Mouse (Mus musculus): ENCODE measurements at regions not wholly inside any gene's neighbourhood (a gene's known extent, or its start where the extent isn't known, plus 50 kb on each side); places are given as distances from the start of the nearest gene placed in this dataset.

DNA sequence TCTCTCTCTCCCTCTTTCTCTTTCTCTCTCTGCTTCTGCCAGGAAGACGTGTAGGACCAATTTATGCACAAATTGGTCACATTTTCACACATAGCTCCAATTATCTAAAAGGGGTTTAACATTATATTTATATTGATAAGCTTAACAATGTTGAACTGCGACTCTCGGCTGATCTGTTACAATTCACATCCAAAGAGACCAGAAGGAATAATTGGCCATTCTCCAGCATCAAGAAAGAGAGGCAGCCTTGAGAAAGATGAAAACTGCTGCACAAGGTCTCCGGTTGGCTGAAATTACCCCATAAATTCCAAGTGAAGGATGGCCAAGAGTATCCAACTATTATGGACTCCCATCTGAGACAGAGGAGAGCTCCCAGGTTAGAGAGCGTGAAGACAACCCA is 398.4 kb downstream of the Tshz3 start:
- no peak for DNase-seq

DNA sequence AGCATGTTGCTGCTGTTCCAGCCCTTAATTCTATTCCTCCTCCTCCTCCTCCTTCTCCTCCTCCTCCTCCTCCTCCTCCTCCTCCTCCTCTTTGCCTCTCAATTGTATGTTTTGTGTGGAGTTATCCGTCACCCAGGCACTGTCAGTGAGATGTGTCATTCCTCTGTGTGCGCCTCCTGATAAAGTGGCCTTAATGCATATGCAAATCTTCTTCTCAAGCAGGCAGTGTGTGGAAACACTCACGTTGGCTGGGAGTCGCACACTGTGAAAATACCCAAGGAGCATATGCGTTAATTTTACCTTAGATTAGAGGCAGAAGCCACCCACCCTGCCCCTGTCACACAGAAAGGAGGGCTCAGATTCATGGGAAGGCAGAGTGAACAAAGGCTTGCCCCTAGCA is 401.0 kb downstream of the Tshz3 start:
- no peak for DNase-seq

DNA sequence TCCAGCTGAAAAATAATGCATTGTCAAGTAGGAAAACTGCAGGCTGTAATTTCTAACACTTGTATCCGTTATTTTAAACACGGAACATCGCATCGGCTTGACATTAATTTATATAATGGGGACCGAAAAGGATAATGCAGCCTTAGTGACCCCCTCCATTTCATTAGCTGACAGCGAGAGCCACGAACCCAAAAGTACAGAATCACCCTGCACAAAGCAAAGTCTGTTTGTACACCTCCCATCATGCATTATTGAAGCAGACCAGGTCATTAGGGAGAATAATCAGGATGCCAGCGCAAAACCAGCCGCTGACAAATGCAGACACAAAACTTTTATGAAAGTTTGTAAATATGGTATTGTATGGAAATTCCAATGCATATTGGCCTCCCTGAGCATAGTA is 406.8 kb downstream of the Tshz3 start:
- DNase-seq, result no peak

DNA sequence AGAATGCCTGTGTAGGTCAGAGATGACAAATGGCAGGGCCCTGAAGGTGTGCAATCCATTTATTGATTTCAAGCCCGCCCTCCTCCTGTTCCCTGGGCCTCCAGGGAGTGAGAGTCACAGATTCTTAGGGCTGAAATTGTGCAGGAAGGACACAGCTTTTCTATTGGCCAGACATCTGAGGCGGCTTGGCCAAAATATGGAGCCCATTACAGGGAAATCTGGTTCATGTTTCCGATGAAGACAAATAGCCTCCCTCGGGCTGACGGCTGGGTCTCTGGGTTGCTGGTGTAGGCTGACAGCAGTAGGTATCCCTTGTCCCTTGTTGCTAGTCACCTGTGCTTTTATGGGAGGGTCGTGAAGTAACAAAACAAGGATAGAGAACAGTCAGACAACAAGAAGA is 413.2 kb downstream of the Tshz3 start:
- no peak for DNase-seq

DNA sequence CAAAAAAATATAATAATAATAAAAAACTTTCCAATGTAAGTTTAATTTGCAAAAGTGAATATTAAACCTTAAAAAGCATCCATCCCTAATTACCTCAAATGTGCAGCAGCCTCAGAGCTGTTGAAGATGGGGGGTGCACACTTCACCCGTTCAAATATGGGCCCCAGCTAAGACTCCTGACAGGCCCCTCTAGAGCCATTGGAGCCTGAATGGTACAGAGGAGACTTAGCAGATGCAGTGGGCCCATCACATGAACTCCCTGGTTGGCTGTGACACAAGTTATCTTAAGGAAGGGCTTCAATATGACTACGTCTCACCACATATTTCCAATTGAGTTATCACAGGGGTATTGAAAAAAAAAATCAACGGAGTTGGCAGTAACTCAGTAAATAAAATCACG is 422.9 kb downstream of the Tshz3 start:
- DNase-seq, result no peak

DNA sequence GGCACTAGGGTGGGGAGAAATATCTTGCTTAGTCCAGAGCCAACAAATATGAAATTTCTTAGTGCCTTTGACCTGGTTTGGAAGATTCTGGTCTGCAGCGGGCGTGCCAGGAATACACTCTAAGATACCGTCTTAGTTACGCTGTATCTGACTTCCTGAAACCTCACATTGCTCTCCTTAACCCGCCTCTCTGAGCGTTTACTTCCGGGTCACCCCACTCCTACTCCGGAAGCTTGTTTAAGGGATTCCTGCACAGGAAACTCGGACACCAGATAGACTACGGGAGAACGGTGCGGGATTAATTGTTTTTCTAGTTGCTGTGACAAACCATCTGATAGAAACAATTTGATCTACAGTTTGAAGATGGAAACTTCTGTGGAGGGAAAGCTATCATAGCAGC is 442.3 kb downstream of the Tshz3 start:
- no peak for DNase-seq

DNA sequence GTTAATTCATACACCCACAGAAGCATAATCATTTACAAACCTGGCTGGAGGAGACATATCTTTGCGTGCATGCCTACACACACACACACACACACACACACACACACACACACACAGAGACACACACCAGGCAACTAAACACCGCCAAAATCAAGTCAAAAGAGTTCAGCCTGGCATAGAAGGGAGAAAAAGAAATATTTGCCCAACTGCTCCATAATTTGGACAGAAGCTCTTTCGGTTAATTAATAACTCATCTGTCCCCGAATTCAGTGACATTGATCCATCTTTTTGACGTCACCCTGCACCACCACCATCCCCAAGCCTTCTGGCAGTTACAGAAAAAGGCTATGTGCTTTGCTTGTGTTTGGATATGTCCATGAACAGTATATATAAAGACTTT is 444.9 kb downstream of the Tshz3 start:
- DNase-seq, result no peak

DNA sequence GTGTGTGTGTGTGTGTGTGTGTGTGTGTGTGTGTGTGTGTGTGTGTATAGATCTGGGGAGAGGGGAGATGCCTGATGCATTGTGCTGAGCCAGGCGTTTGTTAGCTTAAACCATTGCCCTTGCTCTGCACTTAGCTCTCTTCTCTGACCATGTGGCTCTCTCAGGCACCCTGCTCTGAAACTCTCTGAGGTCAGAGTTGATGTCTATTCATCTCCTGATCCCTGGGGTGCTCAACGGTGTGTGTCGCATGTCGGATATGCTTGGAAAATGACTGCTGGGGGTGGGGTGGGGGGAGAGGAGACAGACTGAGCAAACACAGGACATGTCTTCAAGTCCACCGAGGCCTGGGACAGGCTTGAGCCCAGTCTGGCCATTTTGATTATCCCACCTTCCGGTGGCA is 446.4 kb downstream of the Tshz3 start:
- DNase-seq, result no peak

DNA sequence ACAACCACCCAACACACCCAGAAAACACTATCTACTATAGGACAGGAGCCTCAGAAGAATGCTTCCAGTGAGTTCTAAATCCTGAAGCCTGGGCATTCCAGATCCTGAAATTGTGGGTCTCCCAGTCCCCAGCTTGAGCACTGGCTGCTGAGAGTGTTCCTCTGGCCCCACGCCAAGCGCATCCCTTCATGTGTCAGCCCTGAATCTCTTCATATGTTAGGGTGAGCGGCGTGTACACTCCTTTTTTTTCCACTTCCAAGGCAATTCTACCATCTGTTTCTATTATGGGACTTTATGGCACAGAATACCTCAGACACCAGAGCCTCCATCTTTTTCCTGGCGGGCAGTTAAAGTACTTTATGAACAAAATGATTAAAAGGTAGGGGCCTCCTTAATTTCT is 451.8 kb downstream of the Tshz3 start:
- DNase-seq, result no peak

DNA sequence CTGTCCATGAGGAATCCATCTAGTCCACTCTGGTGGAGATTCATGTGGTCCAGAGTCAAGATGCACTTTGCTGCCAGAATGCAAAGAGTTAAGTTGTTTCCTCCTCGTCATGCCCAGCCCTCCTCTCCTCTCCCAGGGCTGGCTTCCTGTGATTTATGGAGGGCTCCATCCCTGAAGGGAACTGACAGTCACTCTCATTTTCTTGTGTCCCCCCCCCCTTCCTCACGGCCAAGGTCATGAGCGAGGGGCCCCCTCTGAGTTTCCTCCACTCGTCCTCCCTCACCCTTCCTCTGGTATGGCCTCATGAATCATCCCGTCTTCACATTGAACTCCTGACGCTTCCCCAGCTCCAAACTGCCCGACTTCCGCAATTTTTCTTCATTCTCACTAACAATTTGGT is 461.9 kb downstream of the Tshz3 start:
- no peak for DNase-seq

DNA sequence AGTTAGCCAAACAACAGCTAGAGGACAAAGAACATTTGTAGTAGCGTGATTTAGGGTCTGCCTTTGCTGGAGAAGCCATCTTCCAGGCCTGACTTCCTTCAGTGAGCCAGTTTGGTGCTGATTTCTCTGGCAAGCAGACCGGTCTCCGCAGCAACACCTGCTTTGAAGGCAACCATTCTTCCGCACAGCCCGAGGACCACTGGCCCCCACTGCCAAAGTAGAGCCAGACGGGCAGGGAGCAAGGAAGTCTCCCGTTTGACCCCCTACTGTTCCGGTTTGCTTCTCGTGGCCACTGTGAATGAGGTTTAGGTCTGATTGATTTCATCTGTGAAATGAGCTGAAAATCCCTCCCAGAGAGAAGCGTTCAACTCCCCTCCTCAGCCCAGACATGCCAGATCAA is 471.0 kb downstream of the Tshz3 start:
- no peak for DNase-seq

DNA sequence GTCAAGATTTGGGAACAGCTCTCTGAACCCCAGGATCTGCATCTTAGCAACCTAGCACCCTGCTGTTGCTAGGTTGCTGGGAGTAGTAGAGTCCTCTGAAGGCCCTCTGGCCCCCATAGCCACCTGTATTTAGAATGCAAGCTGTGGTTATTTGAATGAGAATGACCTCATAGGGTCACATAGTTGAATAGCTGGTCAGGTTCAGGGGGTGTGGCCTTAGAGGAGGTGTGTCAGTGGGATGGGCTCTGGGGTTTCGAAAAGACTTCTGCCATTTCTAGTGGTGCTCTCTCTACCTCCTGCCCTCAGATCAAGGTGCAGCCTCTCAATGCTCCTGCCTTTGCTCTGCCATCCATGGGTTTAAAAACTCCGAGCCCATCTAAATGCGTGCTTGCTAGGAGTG is 477.8 kb downstream of the Tshz3 start:
- DNase-seq, result no peak

DNA sequence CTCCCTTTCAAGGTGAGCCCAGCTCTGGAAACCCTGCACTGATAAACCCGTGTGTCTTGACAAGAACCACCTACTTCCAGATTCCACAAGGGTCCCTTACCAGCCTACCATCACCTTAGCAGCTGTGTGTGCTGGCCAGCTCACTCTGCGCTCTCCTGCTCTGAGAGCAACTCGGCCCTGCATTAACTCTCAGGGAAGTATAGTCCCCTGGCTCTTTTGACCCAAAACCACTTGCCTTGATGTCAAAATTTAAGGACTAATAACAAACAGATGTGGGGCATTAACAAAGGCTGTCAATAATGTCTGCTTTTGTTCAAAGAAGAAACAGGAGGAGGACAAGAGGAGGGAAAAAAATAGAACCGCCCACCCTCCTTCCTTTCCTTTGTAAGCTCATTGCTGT is 480.3 kb downstream of the Tshz3 start:
- no peak for DNase-seq

DNA sequence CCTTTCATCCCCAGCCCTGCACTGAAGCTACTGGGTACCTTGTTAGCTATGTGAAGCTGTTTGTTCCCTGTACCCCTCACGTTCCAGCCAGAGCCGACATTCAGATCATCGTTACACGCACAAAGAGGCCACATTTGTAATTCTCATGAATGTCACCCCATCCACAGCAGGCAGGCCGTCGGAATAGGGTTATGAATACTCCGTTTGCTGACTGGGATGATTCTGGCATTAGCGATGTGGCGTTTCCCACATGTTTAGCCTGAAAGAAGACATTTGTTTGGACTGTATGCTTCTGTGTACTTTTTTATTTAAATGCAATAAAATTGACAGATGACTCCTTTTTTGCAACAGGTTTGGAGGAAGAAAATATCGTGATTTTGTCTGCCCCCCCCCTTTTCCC is 482.0 kb downstream of the Tshz3 start:
- no peak for DNase-seq

DNA sequence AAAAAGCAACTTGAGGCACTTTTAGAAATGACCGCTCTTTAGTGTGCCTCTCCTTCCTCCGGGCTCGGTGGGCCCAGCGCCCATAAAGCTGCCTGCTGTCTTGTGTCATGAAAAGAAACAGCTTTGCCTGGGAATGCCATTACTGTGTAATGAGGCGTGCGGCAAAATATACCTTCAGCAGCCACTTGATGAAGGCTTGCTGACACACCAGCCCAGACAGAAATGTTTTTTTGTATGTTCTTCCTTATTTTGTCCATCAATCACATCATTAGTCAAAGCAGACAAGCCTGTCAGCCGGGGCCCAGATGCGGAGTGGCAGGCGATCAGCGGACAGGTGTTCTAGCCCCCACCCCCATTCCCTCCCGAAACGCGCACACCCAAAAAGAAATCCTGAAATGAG is 482.5 kb downstream of the Tshz3 start:
- no peak for DNase-seq

DNA sequence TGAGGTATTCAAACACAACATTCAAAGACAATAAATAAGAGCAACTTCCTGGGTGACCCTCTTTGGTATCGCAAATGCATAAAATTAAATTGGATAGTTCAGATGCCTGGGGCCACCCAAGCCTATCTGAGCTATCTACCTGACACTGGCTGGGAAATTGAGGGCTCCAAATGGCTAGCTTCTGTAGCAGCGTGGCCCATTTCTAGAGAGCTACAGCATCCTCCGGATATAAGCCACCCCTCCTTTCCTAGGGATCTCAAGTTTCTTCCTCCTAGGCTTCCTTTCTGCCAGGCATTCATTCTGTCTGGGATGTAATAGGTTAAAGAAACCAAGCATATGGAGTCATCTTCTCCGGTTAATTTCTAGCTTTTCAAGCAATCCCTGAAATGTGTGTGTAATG is 483.2 kb downstream of the Tshz3 start:
- no peak for DNase-seq

DNA sequence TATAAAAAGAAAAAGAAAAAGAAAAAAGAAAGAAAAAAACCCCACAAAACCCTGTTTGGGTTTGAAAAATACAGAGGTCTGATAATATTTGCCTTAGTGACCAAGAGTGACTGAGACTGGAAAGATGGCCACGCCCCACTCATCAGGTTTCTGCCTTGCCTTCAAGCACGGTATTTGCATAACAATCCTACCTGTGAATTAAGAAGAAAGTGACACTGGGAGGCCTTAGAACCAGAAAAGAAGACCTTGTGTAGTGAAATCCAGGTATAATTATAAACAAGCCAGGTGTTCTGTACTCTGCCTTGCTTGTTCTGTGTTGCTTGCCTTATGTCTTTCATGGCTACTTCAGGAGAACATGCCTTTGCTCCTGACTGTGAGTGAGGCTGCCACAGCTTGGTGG is 494.6 kb downstream of the Tshz3 start:
- DNase-seq, result no peak

DNA sequence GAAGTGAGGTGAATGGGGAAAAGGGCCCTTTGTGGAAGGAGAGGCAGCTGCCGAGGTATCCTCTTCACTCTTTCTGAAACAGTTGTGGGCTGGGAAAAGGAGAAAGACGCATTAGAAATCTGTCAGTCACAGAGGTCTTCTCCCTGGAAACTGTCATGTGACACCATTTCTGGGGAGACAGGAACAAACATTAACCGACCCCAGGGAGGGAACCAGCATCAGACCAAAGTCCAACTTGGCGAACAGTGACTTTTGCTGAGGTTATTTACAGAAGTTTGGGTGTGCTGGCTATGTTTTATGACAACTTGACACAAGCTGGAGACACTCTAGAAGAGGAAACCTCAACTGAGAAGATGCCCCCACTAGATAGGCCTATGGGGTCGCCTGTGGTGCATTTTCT is 506.9 kb downstream of the Tshz3 start:
- DNase-seq, result no peak

DNA sequence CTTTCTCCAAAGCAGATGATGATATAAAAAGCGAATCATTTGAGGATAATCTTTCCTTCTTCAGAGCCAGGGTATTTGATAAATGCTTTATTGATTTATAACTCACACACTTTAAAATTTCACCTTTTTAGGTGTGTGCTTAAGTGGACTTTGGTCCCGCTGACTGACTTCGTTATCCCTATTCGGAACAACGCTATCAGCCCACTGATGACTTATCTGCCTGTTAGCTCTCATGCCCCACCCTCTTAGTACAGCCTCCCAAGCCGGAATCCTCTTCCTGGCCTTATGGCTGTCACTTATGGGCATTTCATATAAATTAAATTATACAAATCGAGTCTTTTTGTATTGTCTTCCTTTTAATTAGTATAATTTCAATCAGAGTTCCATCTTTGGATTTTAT is 510.4 kb downstream of the Tshz3 start:
- DNase-seq, result no peak

DNA sequence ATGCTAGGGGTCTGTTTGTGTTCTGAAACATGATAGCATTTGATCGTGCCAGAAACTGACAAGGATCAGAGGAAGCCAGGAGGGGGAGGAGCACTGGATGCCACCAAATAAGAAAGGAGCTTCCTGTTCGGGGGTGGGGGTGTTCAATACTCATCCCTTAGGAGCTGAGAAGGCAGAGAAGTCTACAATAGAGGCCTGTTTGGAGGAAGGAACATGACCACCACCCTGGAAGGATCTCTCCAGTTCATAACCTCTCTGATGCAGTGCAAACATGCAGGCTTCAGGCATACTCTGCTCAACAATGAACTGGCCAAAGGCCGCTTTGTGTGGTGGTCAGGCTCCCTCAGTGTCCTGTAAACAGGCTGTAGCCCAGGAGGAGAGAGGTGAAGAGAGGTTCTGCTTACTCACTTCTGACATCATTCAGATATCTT is 515.8 kb downstream of the Tshz3 start:
- DNase-seq, result no peak

DNA sequence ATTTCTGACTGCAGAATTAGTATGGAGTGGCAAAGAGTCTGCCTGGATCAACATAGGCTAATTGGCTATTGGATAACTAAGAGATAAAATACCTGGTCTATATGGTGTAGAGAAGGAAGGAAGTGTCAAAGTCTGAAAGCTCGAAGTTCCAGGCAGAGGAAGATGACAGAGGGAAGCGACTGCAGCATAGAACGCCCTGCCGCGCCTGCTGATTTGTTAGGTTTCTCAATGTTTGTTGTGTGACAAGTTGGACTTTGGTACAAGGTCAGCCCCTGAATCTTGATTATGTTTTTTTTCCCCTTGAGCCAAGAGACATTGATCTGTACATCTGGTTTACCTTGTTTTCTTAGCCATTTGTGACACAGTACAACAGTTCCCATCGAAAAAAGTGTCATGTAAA is 517.6 kb downstream of the Tshz3 start:
- DNase-seq, result no peak

DNA sequence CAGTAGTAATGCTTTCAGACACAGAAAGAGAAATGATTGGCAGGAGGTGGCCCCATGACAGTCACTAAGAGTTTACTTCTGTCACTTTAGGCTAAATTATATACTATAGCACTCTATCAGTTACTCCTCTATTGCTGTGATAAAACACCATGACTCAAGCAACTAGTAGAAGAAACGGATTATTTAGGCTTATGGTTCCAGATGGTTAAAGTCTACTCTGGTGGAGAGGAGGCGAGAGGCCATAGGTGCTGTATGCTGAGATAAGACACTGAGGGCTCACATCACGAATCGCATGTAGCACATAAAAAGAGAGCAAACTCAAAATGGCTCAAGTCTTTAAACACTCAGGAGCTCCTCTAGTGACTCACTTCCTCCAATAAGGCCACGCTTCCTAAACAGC is 522.6 kb downstream of the Tshz3 start:
- no peak for DNase-seq

DNA sequence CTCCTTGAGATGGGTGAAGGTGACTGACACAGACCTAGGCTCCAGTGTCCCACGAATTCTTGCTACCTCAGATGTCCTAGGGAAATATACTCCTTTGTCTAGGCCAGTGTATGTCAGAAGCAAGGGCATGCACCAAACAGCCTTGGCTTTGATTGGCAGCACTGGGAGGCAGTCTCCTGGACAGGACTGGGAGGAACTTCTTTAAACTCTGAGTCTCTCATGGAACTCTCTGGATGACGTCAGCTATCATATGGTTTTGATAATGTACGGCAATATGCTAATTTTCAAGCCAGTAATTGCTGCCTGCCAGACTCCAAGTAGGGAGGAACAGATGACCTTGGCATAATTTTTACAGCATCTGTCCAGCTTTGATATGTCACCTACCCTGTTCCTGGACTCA is 528.5 kb downstream of the Tshz3 start:
- DNase-seq, result no peak

DNA sequence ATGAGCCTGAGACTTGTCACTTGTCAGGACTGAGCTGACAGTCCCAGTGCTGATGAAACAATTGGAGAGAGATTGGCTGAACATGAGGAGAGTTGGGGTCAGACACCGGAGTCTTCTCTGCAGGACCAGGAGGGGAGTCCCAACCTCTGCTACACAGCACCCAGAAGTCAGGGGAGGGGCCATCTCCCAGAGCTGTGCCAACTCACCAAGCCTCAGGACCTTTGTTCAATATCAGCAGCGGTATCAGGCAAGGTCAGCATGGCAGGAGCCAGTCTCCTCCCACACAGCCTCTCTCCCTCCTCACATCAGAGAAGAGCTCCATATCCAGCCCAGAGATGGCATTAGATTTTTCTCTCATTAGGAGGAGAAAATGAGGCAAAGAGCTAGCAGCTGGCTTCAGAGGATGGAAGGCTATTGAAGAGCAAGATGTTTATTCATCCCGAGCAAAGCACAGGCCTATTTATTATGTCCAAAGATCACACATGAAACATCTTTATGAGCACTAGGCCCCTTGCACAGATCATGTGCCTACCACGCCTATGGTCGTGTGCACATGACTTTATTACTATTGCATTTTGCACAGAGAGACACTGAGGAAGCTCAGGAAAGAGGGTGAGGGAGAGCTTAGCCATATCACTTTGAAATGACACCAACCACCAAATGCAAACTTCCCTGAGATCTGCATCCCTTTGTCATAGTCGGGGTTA is 532.9 kb downstream of the Tshz3 start:
- no peak for DNase-seq

DNA sequence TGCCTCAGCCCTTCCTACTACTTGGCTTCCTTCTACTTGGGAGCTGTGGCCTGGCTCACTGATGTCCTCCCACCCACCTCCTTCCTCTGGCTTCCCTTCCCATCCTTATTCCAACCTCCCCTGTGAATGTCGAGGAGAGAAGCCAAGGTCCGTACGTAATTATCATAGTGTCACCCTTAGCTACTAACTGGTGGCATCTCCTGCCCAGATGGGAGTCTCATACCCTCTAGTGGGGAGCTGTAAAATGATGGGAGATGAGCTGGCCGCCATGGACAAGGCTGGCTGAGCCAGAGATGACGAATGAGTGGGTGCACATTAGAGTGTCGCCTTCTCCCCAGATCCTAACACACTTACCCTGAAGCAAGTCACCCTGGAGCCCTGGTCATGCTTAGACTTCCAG is 532.6 kb downstream of the Zfp536 start:
- no peak for DNase-seq

DNA sequence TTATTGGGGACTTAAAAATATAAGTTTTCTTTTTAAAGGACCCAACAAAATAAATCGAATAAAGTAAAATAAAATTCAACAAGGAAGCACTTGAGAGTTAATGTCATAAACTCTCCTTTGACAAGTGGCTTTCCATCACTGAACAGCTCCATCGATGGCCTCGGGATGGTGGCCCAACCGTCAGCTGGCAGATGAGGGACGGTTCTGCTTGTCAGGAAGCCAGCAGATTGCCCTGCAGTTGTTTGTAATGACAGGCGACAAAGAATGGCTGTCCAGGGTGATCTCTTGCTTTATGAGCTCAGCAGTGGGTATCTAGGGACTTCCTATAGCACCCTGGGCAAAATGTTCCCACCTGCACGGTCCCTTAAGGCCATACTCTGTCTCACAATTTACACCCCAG is 531.7 kb downstream of the Zfp536 start:
- DNase-seq, result no peak
